Mouse (Mus musculus): ENCODE results near the gene Snx20.

DNA sequence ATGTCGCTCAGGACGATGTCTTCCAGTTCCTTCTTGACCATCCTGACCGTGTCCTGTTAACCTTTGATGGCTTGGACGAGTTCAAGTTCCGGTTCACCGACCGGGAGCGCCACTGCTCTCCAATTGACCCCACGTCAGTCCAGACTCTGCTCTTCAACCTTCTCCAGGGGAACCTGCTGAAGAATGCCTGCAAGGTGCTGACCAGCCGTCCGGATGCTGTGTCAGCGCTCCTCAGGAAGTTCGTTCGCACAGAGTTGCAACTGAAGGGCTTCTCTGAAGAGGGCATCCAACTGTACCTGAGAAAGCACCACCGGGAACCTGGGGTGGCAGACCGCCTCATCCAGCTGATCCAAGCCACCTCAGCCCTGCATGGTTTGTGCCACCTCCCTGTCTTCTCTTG lies 28.2 kb upstream of the Snx20 start:
- TF ChIP-seq EP300 (IDR thresholded peaks at IDR 0.05; ENCODE audit: low read depth in 1 of 2, low read length in 2 of 2) (no peak), CTCF (IDR thresholded peaks at IDR 0.05 in 2 of 3, conservative IDR thresholded peaks at IDR 0.05 in 1 of 3; ENCODE audit: control insufficient read depth in 1 of 3, insufficient read depth in 1 of 3, low read depth in 2 of 3, low read length in 3 of 3, poor library complexity in 1 of 3, severe bottlenecking in 1 of 3) (no peak), POLR2AphosphoS2 (IDR thresholded peaks at IDR 0.05; ENCODE audit: low read length) (no peak), ETS1 (IDR thresholded peaks at IDR 0.05; ENCODE audit: low read depth, low read length) (no peak), MAZ (IDR thresholded peaks at IDR 0.05; ENCODE audit: low read depth, low read length) (no peak), GATA1 (IDR thresholded peaks at IDR 0.05; ENCODE audit: low read depth, low read length) (no peak), TBP (IDR thresholded peaks at IDR 0.05; ENCODE audit: low read depth, low read length) (no peak), POLR2AphosphoS5 (IDR thresholded peaks at IDR 0.05; ENCODE audit: borderline replicate concordance, low read depth, low read length) (no peak), MYB (IDR thresholded peaks at IDR 0.05; ENCODE audit: low read depth, low read length) (no peak), ELF1 (IDR thresholded peaks at IDR 0.05; ENCODE audit: low read depth, low read length) (no peak), RCOR1 (IDR thresholded peaks at IDR 0.05; ENCODE audit: low read depth, low read length) (no peak), USF1 (IDR thresholded peaks at IDR 0.05; ENCODE audit: low read depth, low read length) (no peak), JUND (IDR thresholded peaks at IDR 0.05; ENCODE audit: low read depth, low read length) (no peak), MAX (IDR thresholded peaks at IDR 0.05; ENCODE audit: low read length) (no peak)

Measured in MEL (cell line).